Mouse (Mus musculus) G1E-ER4 (cell line): ENCODE measurements around the gene Plbd1. TPM values are rescaled to one million over a fixed set of nuclear protein-coding genes. Genes with fewer than 3 reads are reported as not detected.

ENCODE experiments used
- GATA1 ChIP-seq: IDR thresholded peaks from one replicate; pipeline ENCODE4 v1.8.0; 2012; ENCODE audit warnings: low read length, inconsistent platforms
- polyA plus RNA-seq: library from polyadenylated mRNA; stranded (reverse); fragments of >175 nt; gene quantifications from 2 replicates; pipeline ENCODE4 v1.2.3, GENCODE M21; 2012

Plbd1 gene
- not detected in 2 replicates for polyA plus RNA-seq

- TF ChIP-seq GATA1, result no peak
Measured at GRCm38 (mm10) chr6:136661706-136662016, at the start of gene Plbd1. Gene Plbd1 (minus strand): TSS chr6:136661928.

- TF ChIP-seq GATA1, result no peak
Measured at GRCm38 (mm10) chr6:136710408-136710807, 48.7 kb upstream of the Plbd1 start.

- no peak for TF ChIP-seq GATA1
Measured at GRCm38 (mm10) chr6:136708597-136708996, 46.9 kb upstream of the Plbd1 start.

GRCm38 (mm10) chr6:136701878-136702277 lies 40.1 kb upstream of the Plbd1 start:
- no peak for TF ChIP-seq GATA1

- TF ChIP-seq GATA1, result no peak
Measured at GRCm38 (mm10) chr6:136701185-136701584, 39.5 kb upstream of the Plbd1 start.

GRCm38 (mm10) chr6:136691314-136691713 lies 29.6 kb upstream of the Plbd1 start:
- no peak for TF ChIP-seq GATA1

GRCm38 (mm10) chr6:136690527-136690926 lies 28.8 kb upstream of the Plbd1 start:
- no peak for TF ChIP-seq GATA1

GRCm38 (mm10) chr6:136689790-136690413 lies 28.2 kb upstream of the Plbd1 start:
- no peak for TF ChIP-seq GATA1

GRCm38 (mm10) chr6:136685433-136685832 lies 23.7 kb upstream of the Plbd1 start:
- no peak for TF ChIP-seq GATA1

GRCm38 (mm10) chr6:136683410-136684334 lies 21.9 kb upstream of the Plbd1 start:
- TF ChIP-seq GATA1, result no peak

- TF ChIP-seq GATA1, result no peak
Measured at GRCm38 (mm10) chr6:136679381-136679780, 17.7 kb upstream of the Plbd1 start.

- no peak for TF ChIP-seq GATA1
Measured at GRCm38 (mm10) chr6:136674935-136675334, 13.2 kb upstream of the Plbd1 start.

- TF ChIP-seq GATA1, result no peak
Measured at GRCm38 (mm10) chr6:136672467-136672866, 10.7 kb upstream of the Plbd1 start.

GRCm38 (mm10) chr6:136669274-136669673 lies 7.5 kb upstream of the Plbd1 start:
- no peak for TF ChIP-seq GATA1

GRCm38 (mm10) chr6:136668266-136668986 lies 6.7 kb upstream of the Plbd1 start:
- no peak for TF ChIP-seq GATA1

- TF ChIP-seq GATA1, result no peak
Measured at GRCm38 (mm10) chr6:136662063-136662462, 335 bp upstream of the Plbd1 start.
